Mouse (Mus musculus): ENCODE data around the gene Uprt.

DNA sequence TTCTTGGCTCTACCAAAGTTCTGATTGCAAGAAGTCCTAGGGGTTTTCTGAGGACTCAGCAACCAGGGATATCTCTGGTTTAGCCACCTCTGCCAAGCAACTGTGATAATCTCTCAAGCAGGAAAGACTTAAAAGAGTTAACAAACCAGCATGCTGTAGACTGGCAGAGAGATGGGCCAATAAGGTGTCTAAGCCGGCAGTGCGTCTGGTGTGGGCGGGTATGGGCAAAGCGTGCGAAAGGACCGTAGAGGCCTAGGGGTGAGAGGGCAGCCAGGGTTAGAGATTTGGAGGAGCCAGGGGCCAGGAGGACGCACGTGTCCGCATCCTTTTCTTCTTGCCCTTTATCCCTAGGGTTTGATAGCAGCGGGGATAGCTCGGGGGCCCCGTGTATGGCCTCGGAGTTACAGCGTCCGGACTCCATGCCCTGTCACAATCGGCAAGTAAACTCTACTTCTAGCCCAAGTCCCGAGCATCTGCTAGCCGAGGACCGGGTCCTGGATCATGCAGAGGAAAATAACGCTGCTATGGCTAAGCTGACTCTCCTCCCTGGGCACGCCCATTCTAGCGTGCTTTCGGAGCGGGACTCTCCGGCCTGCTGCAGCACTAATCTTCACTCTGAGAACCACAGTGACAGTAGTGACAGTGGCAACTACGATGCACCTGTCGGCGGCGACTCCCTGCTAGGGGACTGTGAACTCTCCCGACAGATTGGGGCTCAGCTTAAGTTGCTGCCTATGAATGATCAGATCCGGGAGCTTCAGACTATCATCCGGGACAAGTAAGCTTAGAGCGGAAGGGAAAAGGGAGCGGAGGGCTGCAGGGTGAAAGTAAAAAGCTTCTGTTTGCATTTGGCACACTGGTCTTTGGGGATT lies at the start of gene Uprt:
- TF ChIP-seq CTCF (IDR thresholded peaks at IDR 0.05; ENCODE audit: low read depth, low read length) = no peak
- TF ChIP-seq POLR2A (IDR thresholded peaks at IDR 0.05; ENCODE audit: extremely low read depth, insufficient read depth, low read length) = no peak

Data from liver, adult 2 months (tissue).